Mouse (Mus musculus) bone marrow macrophage, adult 2 months (primary cell): ENCODE data around the gene Gm49325.

Experiments used
- CTCF ChIP-seq: IDR thresholded peaks from 2 replicates; pipeline ENCODE4 v1.5.1; 2012; ENCODE audit warnings: low read depth, mild to moderate bottlenecking, low read length, moderate library complexity
- POLR2A ChIP-seq: IDR thresholded peaks from 2 replicates; pipeline ENCODE4 v1.6.1; 2012; ENCODE audit warnings: mild to moderate bottlenecking, low read depth, low read length, borderline replicate concordance

DNA sequence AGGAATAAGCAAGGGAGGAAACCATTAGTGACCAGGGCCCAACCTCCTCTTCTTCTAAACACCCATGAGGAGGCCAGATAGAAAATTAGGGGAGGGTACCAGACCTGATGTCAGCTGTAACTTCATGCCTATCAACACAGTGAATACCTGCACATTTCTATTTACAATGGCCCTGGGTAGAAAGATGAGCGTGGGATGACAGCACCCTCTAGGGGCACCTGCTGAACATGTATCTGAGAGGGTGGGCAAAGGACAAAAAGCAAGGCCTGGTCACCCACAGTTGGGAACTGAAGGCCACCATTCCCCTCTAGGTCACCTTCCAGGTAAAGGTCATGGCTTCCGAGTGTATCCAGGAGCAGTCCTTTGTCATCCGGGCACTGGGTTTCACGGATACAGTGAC is 48.4 kb upstream of the Gm49325 start:
- TF ChIP-seq CTCF: 0 out of 2 replicates have a peak, but pooled peaks have one; percentile 18
- no peak for TF ChIP-seq POLR2A
